Mouse (Mus musculus) lung, postnatal 10 days (tissue): Measurements from ENCODE around the gene Prr32.

Experiments
- DNase-seq: peaks from one replicate; pipeline ENCODE4 v3.0.0; 2021

Gene Prr32

GRCm38 (mm10) chrX:45090604-45091003 lies at the start of gene Prr32:
Prr32 (plus strand) TSS chrX:45090904.
- no peak for DNase-seq
